Mouse (Mus musculus) adrenal gland, adult 18-20 months (tissue): Measurements from ENCODE around the gene Fam199x. TPM values are rescaled to one million over a fixed set of nuclear protein-coding genes. Genes with fewer than 3 reads are reported as not detected.

Experiments
- DNase-seq, 2 experiments: peaks; one replicate each; pipeline ENCODE4 v3.0.0; 2021 to 2022; ENCODE audit warnings: low spot score in 2 of 2
- long read RNA-seq, 2 experiments: library from polyadenylated mRNA; stranded (forward); transcript quantifications; one replicate each; pipeline ENCODE4 v2.0.0; 2021
- total RNA-seq, 2 experiments: library from RNA; stranded (reverse); gene quantifications; 1 replicate in 1 of 2; 2 replicates in 1 of 2; pipeline ENCODE4 v1.2.3; 2021

Gene Fam199x
- 1 to 10 TPM; 4.8 to 5.0 TPM for total RNA-seq
- long read RNA-seq, experiment 1, full-length matches to known transcripts: 2 of 3 reads
- long read RNA-seq, experiment 1, partial matches to known transcripts: 0 of 3 reads
- long read RNA-seq, experiment 1, other reads (novel, unspliced or antisense): 1 of 3 reads
- long read RNA-seq, experiment 2, full-length matches to known transcripts: 10 of 10 reads
- long read RNA-seq, experiment 2, partial matches to known transcripts: 0 of 10 reads
- long read RNA-seq, experiment 2, other reads (novel, unspliced or antisense): 0 of 10 reads

GRCm38 (mm10) chrX:137049425-137050225 is at the start of gene Fam199x:
TSS of gene Fam199x (plus strand) at chrX:137049594.
- DNase-seq: peak; percentile 67 to 70

- peak in 1 of 2 experiments; percentile 25 for DNase-seq
These were observed 34.2 kb upstream of the Fam199x start for GRCm38 (mm10) chrX:137015099-137015709.

GRCm38 (mm10) chrX:137017668-137018067 is 31.7 kb upstream of the Fam199x start:
- DNase-seq: no peak

DNA sequence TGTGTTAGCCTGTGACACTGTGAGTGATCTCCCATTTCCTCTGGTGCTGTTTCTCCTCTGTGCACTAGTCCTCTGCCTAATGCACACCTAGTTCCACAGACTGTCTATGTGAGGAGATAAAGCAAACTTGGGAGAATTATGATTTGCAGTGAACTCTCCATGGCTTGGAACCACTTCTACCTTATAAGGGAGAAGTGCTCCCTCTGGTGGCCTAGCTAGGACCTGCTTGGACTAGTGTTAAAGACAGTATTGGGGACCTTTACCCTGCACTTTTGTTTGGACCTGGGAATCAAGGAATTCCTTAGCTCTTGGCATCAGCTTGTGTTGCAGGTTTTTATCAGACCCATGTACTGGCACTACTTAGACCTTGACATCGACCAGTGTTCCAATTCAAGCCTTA is 30.1 kb upstream of the Fam199x start:
- DNase-seq: peak; percentile 36 to 48

DNA sequence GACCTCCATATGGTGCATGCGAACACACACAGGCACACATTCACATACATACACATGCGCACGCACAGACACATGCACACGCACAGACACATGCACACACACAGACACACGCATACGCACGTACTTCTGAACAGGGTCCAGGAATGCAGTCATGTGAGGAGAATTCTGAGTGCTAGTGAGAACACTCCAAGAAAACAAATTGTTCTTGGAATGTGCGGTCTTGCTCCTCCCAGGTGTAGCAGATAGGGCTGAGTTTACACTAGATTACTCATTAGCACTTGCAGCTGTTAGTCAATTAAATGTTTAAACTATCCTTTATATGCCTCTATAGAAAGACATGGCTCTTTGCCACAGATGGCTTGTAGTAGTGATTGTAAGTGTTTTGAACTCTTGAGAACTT is 18.5 kb upstream of the Fam199x start:
- DNase-seq: no peak

DNA sequence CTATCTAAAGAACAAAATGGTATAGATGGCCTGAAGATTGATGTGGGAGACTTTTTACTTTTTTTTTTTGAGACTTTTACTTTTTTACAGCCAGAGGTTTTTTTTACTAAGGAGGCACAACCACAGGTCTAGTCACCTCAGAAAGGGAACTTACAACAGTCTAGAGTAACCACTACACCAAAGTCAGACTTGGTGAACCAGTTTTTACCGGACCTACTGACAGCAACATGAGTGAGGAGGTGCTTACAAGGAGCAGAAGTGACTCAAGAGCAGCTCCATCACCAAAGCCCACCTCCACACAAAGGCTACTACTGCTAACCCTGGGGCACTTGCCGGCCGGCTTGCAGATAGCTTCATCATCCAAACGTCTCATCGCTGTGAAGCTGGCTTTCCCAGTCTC is 17.7 kb upstream of the Fam199x start:
- DNase-seq: no peak

GRCm38 (mm10) chrX:137034322-137034721 is 15.1 kb upstream of the Fam199x start:
- no peak for DNase-seq

DNA sequence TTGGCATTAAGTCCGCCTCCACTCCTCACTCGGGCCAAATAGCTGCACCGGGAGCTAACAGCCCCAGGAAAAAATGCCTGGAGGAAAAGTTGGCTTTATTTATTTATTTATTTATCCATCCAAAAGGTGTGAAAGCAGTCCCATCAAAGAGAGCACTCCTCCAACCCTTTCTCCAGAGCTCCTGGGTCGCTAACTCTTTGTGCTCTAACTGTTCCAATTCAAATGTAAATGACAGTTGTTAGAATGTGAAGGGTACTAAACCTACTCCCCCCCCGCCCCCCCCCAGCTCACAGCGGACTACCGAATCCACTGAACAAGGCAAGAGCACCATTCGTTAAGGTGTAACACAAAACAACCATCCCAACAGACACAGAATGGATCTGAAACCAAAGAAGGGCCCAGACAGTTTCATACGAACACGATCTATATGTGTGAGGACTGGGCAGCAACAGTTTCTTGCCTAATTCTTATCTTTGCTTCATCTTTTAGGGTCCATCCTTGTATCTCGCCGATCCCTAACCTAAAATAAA is 11.9 kb upstream of the Fam199x start:
- no peak for DNase-seq

GRCm38 (mm10) chrX:137038000-137038483 is 11.4 kb upstream of the Fam199x start, which contains the start of gene Slc25a53:
TSS of gene Slc25a53 (minus strand) at chrX:137038302.
- peak; percentile 71 to 74 for DNase-seq

DNA sequence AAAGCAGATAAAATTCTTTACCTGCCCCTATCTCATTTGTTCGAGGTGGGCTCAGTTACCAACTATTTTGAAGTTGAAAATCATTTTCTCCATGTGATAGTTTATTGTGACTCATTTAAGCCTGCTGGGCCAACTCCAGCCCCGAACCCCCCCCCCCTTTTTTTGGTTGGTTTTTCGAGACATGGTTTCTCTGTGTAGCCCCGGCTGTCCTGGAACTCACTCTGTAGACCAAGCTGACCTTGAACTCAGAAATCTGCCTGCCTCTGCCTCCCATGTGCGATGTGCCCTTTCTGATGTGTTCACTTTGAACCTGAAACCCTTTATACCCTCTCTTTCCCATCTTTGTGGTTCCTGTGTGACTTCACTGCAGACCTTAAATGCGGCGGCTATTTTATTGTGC is 10.9 kb upstream of the Fam199x start:
- DNase-seq: no peak

GRCm38 (mm10) chrX:137049060-137049424 is 352 bp upstream of the Fam199x start:
- DNase-seq: no peak

- DNase-seq: no peak
These were observed 13.8 kb downstream of the Fam199x start for GRCm38 (mm10) chrX:137063202-137063601.

DNA sequence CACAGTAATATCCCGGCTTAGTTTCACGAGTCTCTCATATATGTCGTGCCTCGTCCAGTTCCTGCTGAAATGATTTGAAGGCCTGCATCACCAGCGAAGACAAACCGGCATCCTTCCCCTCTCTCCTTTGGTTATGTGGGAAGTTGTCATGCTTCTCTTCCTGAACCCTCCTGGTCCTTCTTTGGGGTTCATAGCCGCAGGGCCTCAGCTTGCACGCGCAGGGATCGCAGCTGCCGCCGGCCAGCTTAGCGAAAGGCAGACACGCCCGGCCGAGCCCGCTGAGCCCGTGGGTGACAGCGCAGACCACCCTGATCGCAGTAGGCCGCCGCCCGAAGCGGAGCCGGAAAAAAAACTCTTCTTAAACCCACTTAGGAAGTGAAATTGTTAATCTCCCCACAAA is 55.1 kb downstream of the Fam199x start:
- no peak for DNase-seq

- no peak for DNase-seq
These were observed 57.1 kb downstream of the Fam199x start for GRCm38 (mm10) chrX:137106498-137106897.

DNA sequence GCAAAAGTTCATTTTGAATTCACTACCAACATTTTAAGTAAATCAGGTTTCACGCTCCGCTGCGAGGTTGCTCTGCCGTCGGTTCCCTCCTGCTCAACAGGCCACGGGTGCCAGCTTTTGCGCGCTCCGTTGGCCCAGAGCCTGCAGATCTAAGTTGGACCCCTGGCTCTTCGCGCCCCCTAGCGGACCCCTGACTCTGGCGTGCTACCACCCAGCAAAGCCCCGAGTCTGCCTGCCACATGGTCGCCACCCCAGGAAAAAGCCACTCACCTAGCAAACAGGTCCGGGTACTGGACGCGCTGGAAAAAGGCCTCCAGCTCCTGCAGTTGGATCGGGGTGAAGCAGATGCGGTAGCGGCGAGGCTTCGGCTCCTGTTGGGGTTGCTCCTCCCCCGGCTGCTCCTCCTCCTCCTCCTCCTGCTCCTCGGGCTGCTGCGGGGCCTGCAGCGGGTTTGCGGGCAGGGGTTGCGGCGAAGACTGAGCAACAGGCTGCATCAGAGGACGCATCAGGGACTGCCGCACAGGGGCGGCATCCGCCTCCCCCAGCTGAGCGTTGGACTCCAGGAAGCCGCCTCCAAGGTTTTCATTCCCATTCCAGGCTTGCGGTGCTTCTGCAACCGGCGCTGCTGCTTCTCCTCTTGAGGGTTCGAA is 68.8 kb downstream of the Fam199x start:
- DNase-seq: no peak

- no peak for DNase-seq
These were observed 70.5 kb downstream of the Fam199x start for GRCm38 (mm10) chrX:137119675-137120423.

GRCm38 (mm10) chrX:137121718-137122117 is 72.3 kb downstream of the Fam199x start, which contains the start of gene Esx1:
TSS of gene Esx1 (minus strand) at chrX:137122083.
- DNase-seq: no peak

DNA sequence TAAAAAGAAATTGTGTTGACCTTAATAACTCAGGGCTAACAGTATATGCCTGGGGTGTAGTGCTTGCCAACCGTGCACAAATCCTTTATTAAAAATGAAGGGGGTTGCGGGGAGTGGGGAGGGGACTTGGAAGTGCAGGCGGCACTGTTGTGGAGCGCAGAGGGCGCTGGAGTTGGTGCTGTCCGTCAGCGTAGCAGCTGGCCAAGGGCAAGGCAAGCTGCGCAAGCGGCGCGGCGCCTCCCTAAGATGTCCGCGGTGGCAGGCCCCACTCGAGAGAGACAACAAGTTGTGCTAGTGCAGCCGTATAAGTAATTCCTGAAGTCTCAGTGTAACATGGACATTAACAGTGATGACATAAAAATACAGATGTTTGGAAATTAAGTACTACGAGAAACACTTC is 78.1 kb downstream of the Fam199x start:
- no peak for DNase-seq
